Mouse (Mus musculus): ENCODE results near the gene Tmeff2.
"Not testable (repeated sequence)": the region's sequence is repeated elsewhere in the genome, so short reads cannot be mapped to it uniquely, and the experiment has no call there.

The Tmeff2 gene

GRCm38 (mm10) chr1:50900386-50900785, at the start of gene Tmeff2:
Gene Tmeff2, plus strand, starts transcription at chr1:50900647.
- DNase-seq (ENCODE audit: low read depth, low spot score) = not testable (repeated sequence)

- peak; percentile 26 for DNase-seq (ENCODE audit: low read depth, low spot score)
Observed at GRCm38 (mm10) chr1:50861515-50861914, 38.9 kb upstream of the Tmeff2 start.

- DNase-seq (ENCODE audit: low read depth, low spot score) = peak; percentile 82
Observed at GRCm38 (mm10) chr1:50897696-50898095, 2.8 kb upstream of the Tmeff2 start.

DNA sequence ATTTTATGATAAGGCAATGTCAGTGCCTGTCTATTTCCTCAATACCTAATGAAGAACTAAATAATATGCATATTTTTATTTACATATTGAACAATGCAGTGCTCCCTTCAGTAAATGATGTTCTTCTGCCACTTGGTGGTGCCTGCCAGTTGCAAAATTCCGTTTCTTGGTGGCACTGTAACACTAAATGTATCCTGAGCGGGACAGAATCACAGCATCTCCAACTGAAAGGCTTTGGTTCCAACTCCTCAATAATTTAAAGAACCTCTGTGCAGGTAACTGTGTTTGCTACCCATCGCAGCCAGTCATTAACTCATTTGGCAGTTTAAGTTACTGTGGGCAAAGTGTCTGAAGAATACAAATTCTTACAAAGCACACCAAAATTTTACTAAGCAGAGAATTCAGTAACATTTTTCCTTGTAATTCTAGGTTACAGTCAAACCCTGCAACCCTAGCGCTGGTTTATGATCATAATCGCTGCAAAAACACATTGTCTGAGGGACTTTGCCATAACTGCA, 24.4 kb downstream of the Tmeff2 start:
- peak; percentile 75 for DNase-seq (ENCODE audit: low read depth, low spot score)

DNA sequence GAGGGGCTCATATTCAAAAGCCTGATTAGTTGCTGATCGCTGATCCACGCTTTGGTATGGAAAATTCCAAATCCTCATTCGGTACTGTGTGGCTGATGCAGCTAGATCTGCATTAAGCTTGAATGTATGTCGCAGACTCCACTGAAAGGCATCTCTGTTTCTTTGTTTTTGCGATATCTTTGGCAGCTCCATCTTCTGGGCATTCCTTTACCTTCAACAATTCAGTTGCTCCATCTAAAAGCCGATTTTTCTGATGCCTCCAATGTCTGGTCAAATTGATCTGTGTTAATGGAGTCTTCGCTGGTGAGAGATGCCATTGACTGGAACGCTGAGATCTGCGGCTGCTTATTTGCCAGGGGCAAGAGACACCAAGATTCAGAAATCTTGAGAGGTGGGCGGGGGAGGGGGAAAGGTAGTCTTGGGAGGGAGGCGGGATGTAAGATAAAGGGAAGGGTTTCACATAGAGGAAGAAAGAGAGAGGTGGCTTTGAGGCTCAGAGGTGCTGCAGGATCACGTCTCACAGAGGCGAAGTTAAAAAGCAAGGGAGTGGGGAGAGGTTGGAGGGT, 25.0 kb downstream of the Tmeff2 start:
- DNase-seq (ENCODE audit: low read depth, low spot score) = peak; percentile 54

DNA sequence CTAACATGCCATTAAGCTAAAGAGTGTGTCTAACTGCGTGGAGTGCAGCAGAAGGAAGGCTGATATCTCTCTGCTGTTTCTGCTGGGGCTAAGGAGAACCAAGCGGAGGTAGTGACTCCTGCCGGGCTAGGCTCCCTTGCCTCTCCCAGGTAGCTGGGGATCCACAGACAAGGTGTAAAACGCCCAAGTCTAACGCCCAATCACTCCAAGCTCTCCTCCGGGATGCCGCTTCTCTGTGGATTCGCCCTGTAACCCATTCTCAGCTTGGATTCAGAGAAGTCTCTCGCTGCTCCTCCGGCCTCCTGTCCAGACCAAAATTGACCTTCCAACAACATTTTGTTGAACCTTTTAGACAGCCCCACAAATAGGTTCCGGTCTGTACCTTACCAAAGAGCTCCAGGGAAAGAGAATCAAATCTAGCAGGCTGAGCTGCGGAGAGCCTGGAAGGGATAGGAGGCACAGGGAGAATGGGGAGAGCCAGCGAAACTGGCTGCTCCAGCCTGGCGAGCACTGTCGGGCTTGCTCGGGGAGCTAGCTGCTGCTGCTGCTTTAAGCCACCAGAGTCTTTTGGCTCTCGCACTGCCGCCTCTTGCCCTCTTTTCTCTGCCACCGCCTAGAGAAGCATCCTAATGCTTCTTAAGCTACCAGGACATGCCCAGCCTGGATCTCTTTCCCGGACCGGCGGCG, 26.1 kb downstream of the Tmeff2 start:
- peak; percentile 41 for DNase-seq (ENCODE audit: low read depth, low spot score)

GRCm38 (mm10) chr1:50927077-50927611, 26.7 kb downstream of the Tmeff2 start:
- DNase-seq (ENCODE audit: low read depth, low spot score) = peak; percentile 97

- no peak for DNase-seq (ENCODE audit: low read depth, low spot score)
Observed at GRCm38 (mm10) chr1:50927679-50928187, 27.3 kb downstream of the Tmeff2 start.

DNA sequence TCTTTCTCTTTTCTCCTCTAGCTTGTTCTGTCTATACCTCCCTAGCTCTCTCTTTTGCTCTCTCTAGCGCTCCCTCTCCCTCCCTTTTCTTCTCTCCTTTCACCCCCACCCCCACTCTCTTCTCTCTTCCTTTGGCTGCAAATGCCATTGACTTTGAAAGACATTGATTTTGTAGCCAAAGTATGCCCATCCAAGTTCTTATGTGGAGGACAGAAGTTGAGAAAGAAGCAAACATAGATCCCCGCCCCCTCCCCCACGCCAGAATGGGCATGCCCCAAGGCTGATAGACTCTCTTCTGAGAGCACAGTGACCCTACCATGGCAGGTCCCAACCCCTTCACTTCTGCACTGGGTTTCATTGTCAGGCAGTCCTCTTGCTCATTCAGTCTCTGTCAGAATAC, 28.3 kb downstream of the Tmeff2 start:
- no peak for DNase-seq (ENCODE audit: low read depth, low spot score)

- DNase-seq (ENCODE audit: low read depth, low spot score) = no peak
Observed at GRCm38 (mm10) chr1:50935076-50935475, 34.6 kb downstream of the Tmeff2 start.

- no peak for DNase-seq (ENCODE audit: low read depth, low spot score)
Observed at GRCm38 (mm10) chr1:50935484-50935883, 35.0 kb downstream of the Tmeff2 start.

DNA sequence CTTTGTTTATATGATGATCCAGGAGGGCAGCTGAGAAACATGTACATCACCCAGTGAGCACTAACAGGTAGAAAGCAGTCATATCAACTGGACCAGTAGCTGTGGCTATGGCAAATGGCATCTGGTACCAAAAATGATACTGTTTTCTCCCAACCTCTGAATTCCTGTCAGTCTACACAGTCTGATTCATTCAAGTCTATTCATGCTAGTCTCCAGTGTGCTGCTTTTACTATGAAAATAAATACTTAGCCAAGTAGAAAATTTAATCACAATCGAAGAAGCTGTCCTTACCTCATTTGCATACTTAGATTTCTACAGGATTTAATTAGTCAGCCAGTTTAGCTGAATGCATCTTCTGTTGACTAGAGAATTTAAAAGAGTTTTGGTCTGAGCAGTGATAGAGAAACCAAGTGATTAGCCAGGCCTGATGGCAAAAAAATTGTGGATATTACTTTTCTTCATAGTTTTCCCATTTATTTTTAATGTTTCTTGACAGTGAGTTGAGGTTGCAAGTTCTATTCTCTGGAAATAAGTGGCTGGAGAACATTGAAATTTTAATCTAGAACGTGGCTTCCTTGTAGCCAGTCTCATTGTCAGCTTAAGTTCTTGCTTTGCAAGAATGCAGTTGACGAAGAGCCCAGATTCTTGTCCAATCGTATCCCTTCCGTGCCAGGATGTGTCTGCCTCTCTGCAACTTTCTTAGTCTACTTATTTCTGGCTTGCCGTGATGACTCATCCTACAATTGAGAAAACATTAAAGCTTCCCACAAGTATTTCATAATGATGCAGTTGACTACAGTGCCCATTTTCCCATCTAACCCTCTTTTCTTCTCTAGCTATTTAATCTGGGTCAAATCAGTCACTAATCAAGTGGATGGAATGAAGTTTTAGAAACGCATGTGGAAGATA, 39.9 kb downstream of the Tmeff2 start:
- peak; percentile 70 for DNase-seq (ENCODE audit: low read depth, low spot score)

DNA sequence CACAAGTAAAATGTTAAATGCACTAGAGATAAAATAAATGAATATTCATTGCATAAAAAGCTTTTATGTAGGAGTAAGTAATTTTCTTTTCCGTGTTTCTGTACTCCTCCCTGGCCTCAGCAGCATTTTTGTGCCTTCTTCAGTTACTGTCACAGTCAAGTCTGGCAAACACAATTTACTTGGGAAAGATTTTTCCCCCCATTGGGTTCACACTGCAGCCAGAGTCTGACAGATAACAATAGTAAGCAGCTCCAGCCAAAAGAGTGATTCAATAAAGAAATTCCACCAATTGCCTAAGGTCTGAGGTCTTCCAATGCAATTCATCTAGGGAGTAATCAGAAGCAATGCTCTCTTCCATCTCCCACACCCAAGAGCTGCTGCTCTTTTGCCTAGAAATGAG, 48.1 kb downstream of the Tmeff2 start:
- no peak for DNase-seq (ENCODE audit: low read depth, low spot score)

DNA sequence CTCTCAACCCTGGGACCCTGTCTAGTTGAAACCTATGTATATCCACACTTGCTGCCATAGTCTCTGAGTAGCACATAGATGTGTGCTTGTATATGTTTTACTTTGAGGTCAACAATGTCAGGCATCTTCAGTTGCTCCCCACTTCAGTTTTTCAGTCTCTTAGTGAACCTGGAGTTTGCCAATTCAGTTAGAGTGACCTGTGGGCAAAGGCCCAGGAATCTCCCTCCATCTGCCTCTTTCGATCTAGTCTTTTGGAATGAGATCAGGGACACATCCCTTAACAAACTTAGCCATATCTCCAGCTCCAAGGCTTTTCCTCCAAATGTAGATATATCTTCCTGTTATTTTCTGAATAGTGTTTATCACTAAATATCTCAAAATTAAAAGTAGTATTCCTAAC, 58.4 kb downstream of the Tmeff2 start:
- DNase-seq (ENCODE audit: low read depth, low spot score) = no peak

- DNase-seq (ENCODE audit: low read depth, low spot score) = peak; percentile 77
Observed at GRCm38 (mm10) chr1:50961954-50962648, 61.7 kb downstream of the Tmeff2 start.

GRCm38 (mm10) chr1:50962649-50963000, 62.2 kb downstream of the Tmeff2 start:
- no peak for DNase-seq (ENCODE audit: low read depth, low spot score)

DNA sequence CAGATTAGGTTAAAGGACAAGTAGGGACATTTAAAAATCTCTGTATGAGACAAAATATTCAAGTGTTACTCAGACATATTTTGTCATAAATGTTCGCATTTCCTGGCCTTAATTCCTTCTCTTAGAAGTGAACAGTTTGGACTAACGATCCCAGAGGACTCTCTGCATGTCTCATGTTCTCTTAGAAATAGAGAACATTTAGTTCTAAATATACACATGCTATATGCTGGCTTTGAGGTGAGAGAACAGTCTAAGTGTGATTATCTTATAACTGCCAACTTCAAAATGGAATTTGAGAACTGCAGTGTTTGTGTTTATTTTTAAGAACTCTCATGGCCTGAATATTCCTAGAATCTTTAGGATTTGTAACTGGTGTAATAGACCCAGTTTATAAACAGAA, 69.2 kb downstream of the Tmeff2 start:
- DNase-seq (ENCODE audit: low read depth, low spot score) = no peak

- DNase-seq (ENCODE audit: low read depth, low spot score) = no peak
Observed at GRCm38 (mm10) chr1:50970853-50971252, 70.4 kb downstream of the Tmeff2 start.

- DNase-seq (ENCODE audit: low read depth, low spot score) = no peak
Observed at GRCm38 (mm10) chr1:50972509-50973436, 72.3 kb downstream of the Tmeff2 start.

Measured in telencephalon, adult 2 months (tissue).